Mouse (Mus musculus) embryonic fibroblast, embryonic 13.5 days (primary cell): Measurements from ENCODE around the gene Rem2. TPM values are rescaled to one million over a fixed set of nuclear protein-coding genes. Genes with fewer than 3 reads are reported as not detected.

Experiments
- H3K27ac ChIP-seq: 2 replicates; pipeline ENCODE4 v1.5.1; 2012; ENCODE audit warnings: low read length, control low read depth, inconsistent platforms; ENCODE audit not compliant: insufficient read depth
- H3K4me1 ChIP-seq: 2 replicates; pipeline ENCODE4 v1.6.1; 2011; ENCODE audit warnings: low read length; ENCODE audit not compliant: control insufficient read depth, insufficient read depth
- H3K4me3 ChIP-seq: 2 replicates; pipeline ENCODE4 v1.5.1; 2011; ENCODE audit warnings: mild to moderate bottlenecking, control low read depth, low read length; ENCODE audit not compliant: insufficient read depth
- CTCF ChIP-seq: IDR thresholded peaks from 2 replicates; pipeline ENCODE4 v1.5.1; 2011; ENCODE audit warnings: mild to moderate bottlenecking, control low read depth, low read length, moderate library complexity, borderline replicate concordance; ENCODE audit not compliant: insufficient read depth
- POLR2A ChIP-seq: IDR thresholded peaks from 2 replicates; pipeline ENCODE4 v1.6.1; 2011; ENCODE audit warnings: low read depth, mild to moderate bottlenecking, control low read depth, low read length, moderate library complexity
- polyA plus RNA-seq: library from polyadenylated mRNA; stranded (reverse); fragments of >200 nt; gene quantifications from 2 replicates; pipeline ENCODE4 v1.2.4, GENCODE M21; 2011; ENCODE audit warnings: low read depth; ENCODE audit not compliant: missing spikeins, insufficient read length

Rem2 gene
- polyA plus RNA-seq, 1 experiment, result not detected

- peaks cover 5% of the 10 kb centered on the region; the same call in 1 of the 2 replicates for H3K4me1 ChIP-seq
- H3K4me3 ChIP-seq, result peak overlapping the region; percentile 66
- TF ChIP-seq POLR2A (no peak), CTCF (no peak)
- H3K27ac ChIP-seq, result peak overlapping the region; percentile 21
Observed at GRCm38 (mm10) chr14:54516710-54517310, 40.9 kb downstream of the Rem2 start.

- no peak overlapping the region for H3K4me3 ChIP-seq
- H3K27ac ChIP-seq, result no peak overlapping the region
- TF ChIP-seq POLR2A, result no peak
- no peak for TF ChIP-seq CTCF
- peaks cover under 1% of the 10 kb centered on the region; the same call in 1 of the 2 replicates for H3K4me1 ChIP-seq
Observed at GRCm38 (mm10) chr14:54523600-54523999, 47.7 kb downstream of the Rem2 start.

GRCm38 (mm10) chr14:54527227-54528006, 51.5 kb downstream of the Rem2 start:
- peak overlapping the region; percentile 0; the same call in 1 of the 2 replicates for H3K4me3 ChIP-seq
- no peaks in the 10 kb centered on the region for H3K4me1 ChIP-seq
- no peak overlapping the region for H3K27ac ChIP-seq
- TF ChIP-seq CTCF (no peak), POLR2A (no peak)

GRCm38 (mm10) chr14:54528007-54528393, 52.1 kb downstream of the Rem2 start:
- no peak overlapping the region for H3K27ac ChIP-seq
- H3K4me1 ChIP-seq, result no peaks in the 10 kb centered on the region
- H3K4me3 ChIP-seq, result no peak overlapping the region
- TF ChIP-seq POLR2A (no peak), CTCF (no peak)

GRCm38 (mm10) chr14:54528446-54529111, 52.7 kb downstream of the Rem2 start:
- Histone ChIP-seq H3K4me3 (no peak overlapping the region), H3K4me1 (no peaks in the 10 kb centered on the region), H3K27ac (no peak overlapping the region)
- TF ChIP-seq CTCF (peak; percentile 54), POLR2A (no peak)

Other genes starting within 250 kb of the Rem2 start
- 162 and 179 TPM in 2 replicates for gene Dad1, start 222.0 kb upstream of the Rem2 start, polyA plus RNA-seq
- 74.6 and 86.4 TPM in 2 replicates for gene Abhd4, start 221.9 kb upstream of the Rem2 start, polyA plus RNA-seq
- not detected in 2 replicates for gene Olfr49, start 191.2 kb upstream of the Rem2 start, polyA plus RNA-seq
- gene Oxa1l, start 115.3 kb upstream of the Rem2 start, polyA plus RNA-seq, result 43.2 and 55.3 TPM in 2 replicates
- gene Slc7a7, start 58.3 kb upstream of the Rem2 start, polyA plus RNA-seq, result 6.9 and 7.0 TPM in 2 replicates
- 138 and 143 TPM in 2 replicates for gene Mrpl52, start 49.2 kb upstream of the Rem2 start, polyA plus RNA-seq
- 618 and 779 TPM in 2 replicates for gene Mmp14, start 44.5 kb upstream of the Rem2 start, polyA plus RNA-seq
- 85.6 and 98.2 TPM in 2 replicates for gene Lrp10, start 12.0 kb upstream of the Rem2 start, polyA plus RNA-seq
- gene Prmt5, start 41.4 kb downstream of the Rem2 start, polyA plus RNA-seq, result 54.8 and 60.4 TPM in 2 replicates
- gene Haus4, start 78.5 kb downstream of the Rem2 start, polyA plus RNA-seq, result 21.4 and 33.1 TPM in 2 replicates
- gene Ajuba, start 101.5 kb downstream of the Rem2 start, polyA plus RNA-seq, result 39.4 and 44.3 TPM in 2 replicates
- 3.6 and 4.8 TPM in 2 replicates for gene 4931414P19Rik, start 129.9 kb downstream of the Rem2 start, polyA plus RNA-seq
- 147 and 178 TPM in 2 replicates for gene Psmb5, start 141.9 kb downstream of the Rem2 start, polyA plus RNA-seq
- not detected in 2 replicates for gene Psmb11, start 145.3 kb downstream of the Rem2 start, polyA plus RNA-seq
- gene Gm17606, start 164.9 kb downstream of the Rem2 start, polyA plus RNA-seq, result not detected in 2 replicates
- gene Cdh24, start 165.3 kb downstream of the Rem2 start, polyA plus RNA-seq, result 3.4 and 5.3 TPM in 2 replicates
- gene 1700123O20Rik, start 210.1 kb downstream of the Rem2 start, polyA plus RNA-seq, result 51.6 and 58.9 TPM in 2 replicates
- gene Acin1, start 210.8 kb downstream of the Rem2 start, polyA plus RNA-seq, result 184 and 243 TPM in 2 replicates
- gene Gm29776, start 222.7 kb downstream of the Rem2 start, polyA plus RNA-seq, result not detected in 2 replicates
- gene Cebpe, start 236.1 kb downstream of the Rem2 start, polyA plus RNA-seq, result not detected in 2 replicates